Mouse (Mus musculus): Measurements from ENCODE around the gene Peli2.

Gene Peli2

GRCm38 (mm10) chr14:48125971-48126370, 5.3 kb downstream of the Peli2 start:
- no peak for DNase-seq (ENCODE audit: low read depth, low spot score)

GRCm38 (mm10) chr14:48126931-48127330, 6.3 kb downstream of the Peli2 start:
- no peak for DNase-seq (ENCODE audit: low read depth, low spot score)

- no peak for DNase-seq (ENCODE audit: low read depth, low spot score)
These were observed 7.1 kb downstream of the Peli2 start for GRCm38 (mm10) chr14:48127609-48128185.

- DNase-seq (ENCODE audit: low read depth, low spot score) = no peak
These were observed 8.1 kb downstream of the Peli2 start for GRCm38 (mm10) chr14:48128701-48129100.

GRCm38 (mm10) chr14:48130021-48130420, 9.4 kb downstream of the Peli2 start:
- DNase-seq (ENCODE audit: low read depth, low spot score) = no peak

GRCm38 (mm10) chr14:48130761-48131575, 10.3 kb downstream of the Peli2 start:
- no peak for DNase-seq (ENCODE audit: low read depth, low spot score)

GRCm38 (mm10) chr14:48131576-48131922, 10.9 kb downstream of the Peli2 start:
- no peak for DNase-seq (ENCODE audit: low read depth, low spot score)

- no peak for DNase-seq (ENCODE audit: low read depth, low spot score)
These were observed 11.6 kb downstream of the Peli2 start for GRCm38 (mm10) chr14:48132241-48132640.

- DNase-seq (ENCODE audit: low read depth, low spot score) = no peak
These were observed 12.5 kb downstream of the Peli2 start for GRCm38 (mm10) chr14:48132865-48133802.

- no peak for DNase-seq (ENCODE audit: low read depth, low spot score)
These were observed 13.7 kb downstream of the Peli2 start for GRCm38 (mm10) chr14:48134344-48134743.

- no peak for DNase-seq (ENCODE audit: low read depth, low spot score)
These were observed 15.3 kb downstream of the Peli2 start for GRCm38 (mm10) chr14:48135816-48136345.

- no peak for DNase-seq (ENCODE audit: low read depth, low spot score)
These were observed 17.1 kb downstream of the Peli2 start for GRCm38 (mm10) chr14:48137731-48138130.

GRCm38 (mm10) chr14:48138138-48138537, 17.5 kb downstream of the Peli2 start:
- no peak for DNase-seq (ENCODE audit: low read depth, low spot score)

- DNase-seq (ENCODE audit: low read depth, low spot score) = no peak
These were observed 18.8 kb downstream of the Peli2 start for GRCm38 (mm10) chr14:48139409-48139808.

- DNase-seq (ENCODE audit: low read depth, low spot score) = no peak
These were observed 21.1 kb downstream of the Peli2 start for GRCm38 (mm10) chr14:48141694-48142093.

GRCm38 (mm10) chr14:48142696-48143095, 22.1 kb downstream of the Peli2 start:
- no peak for DNase-seq (ENCODE audit: low read depth, low spot score)

- no peak for DNase-seq (ENCODE audit: low read depth, low spot score)
These were observed 22.5 kb downstream of the Peli2 start for GRCm38 (mm10) chr14:48143141-48143540.

- DNase-seq (ENCODE audit: low read depth, low spot score) = no peak
These were observed 23.7 kb downstream of the Peli2 start for GRCm38 (mm10) chr14:48144330-48144729.

GRCm38 (mm10) chr14:48147688-48148087, 27.1 kb downstream of the Peli2 start:
- DNase-seq (ENCODE audit: low read depth, low spot score) = no peak

- DNase-seq (ENCODE audit: low read depth, low spot score) = no peak
These were observed 28.0 kb downstream of the Peli2 start for GRCm38 (mm10) chr14:48148615-48149014.

- no peak for DNase-seq (ENCODE audit: low read depth, low spot score)
These were observed 28.7 kb downstream of the Peli2 start for GRCm38 (mm10) chr14:48149351-48149750.

- DNase-seq (ENCODE audit: low read depth, low spot score) = no peak
These were observed 30.3 kb downstream of the Peli2 start for GRCm38 (mm10) chr14:48150903-48151302.
